Mouse (Mus musculus) intestine, embryonic 14.5 days (tissue): ENCODE measurements around the gene Nhlrc4. TPM values are rescaled to one million over a fixed set of nuclear protein-coding genes. Genes with fewer than 3 reads are reported as not detected.

Experiments
- ATAC-seq: fragments of 200-750 bp; cut with Nextera tagmentation; replicated peaks from 2 replicates; pipeline ENCODE4 v1.8.0; 2017; ENCODE audit warnings: low read depth, moderate number of reproducible peaks, moderate TSS enrichment, moderate library complexity; ENCODE audit not compliant: low FRiP score, low TSS enrichment
- DNase-seq: peaks from one replicate; pipeline ENCODE4 v3.0.0-alpha.2; 2018; ENCODE audit warnings: low spot score
- H3K27ac ChIP-seq: fragments of 300-500 bp; sonication (generic); 2 replicates; pipeline ENCODE4 v1.5.1; 2014; ENCODE audit warnings: low read depth, mild to moderate bottlenecking, control low read depth
- H3K27me3 ChIP-seq: fragments of 300-500 bp; sonication (generic); replicated peaks from 2 replicates; pipeline ENCODE4 v1.6.1; 2014; ENCODE audit warnings: low read length, control low read depth; ENCODE audit not compliant: control insufficient read depth, insufficient read depth
- H3K36me3 ChIP-seq: fragments of 300-500 bp; sonication (generic); 2 replicates; pipeline ENCODE4 v1.6.1; 2014; ENCODE audit warnings: low read length, control low read depth; ENCODE audit not compliant: control insufficient read depth, insufficient read depth
- H3K4me1 ChIP-seq: fragments of 300-500 bp; sonication (generic); replicated peaks from 2 replicates; pipeline ENCODE4 v1.6.1; 2014; ENCODE audit warnings: low read length, control low read depth, mixed read lengths; ENCODE audit not compliant: control insufficient read depth, insufficient read depth
- H3K4me2 ChIP-seq: fragments of 300-500 bp; sonication (generic); 2 replicates; pipeline ENCODE4 v1.6.1; 2014; ENCODE audit warnings: low read length
- H3K4me3 ChIP-seq: fragments of 300-500 bp; sonication (generic); 2 replicates; pipeline ENCODE4 v1.5.1; 2014; ENCODE audit warnings: low read depth, low read length, control low read depth, mixed read lengths
- H3K9ac ChIP-seq: fragments of 300-500 bp; sonication (generic); 2 replicates; pipeline ENCODE4 v1.6.1; 2014; ENCODE audit warnings: mild to moderate bottlenecking, low read length
- H3K9me3 ChIP-seq: fragments of 300-500 bp; sonication (generic); 2 replicates; pipeline ENCODE4 v1.6.1; 2016; ENCODE audit warnings: low read length, control low read depth; ENCODE audit not compliant: control insufficient read depth
- WGBS: fragments of 180-500 bp; shearing (Covaris S2); extraction: QIAGEN DNeasy Blood & Tissue Kit; methylation state at CpG from one replicate; pipeline ENCODE4 v1.1.7; 2014; 5-methylcytosine and 5-hydroxymethylcytosine counted together
- polyA plus RNA-seq: library from polyadenylated mRNA; unstranded; fragments of >200 nt; fragmentation: Nextera tagmentation; extraction: Ambion mirVana; gene quantifications from 2 replicates; pipeline ENCODE4 v1.2.1, GENCODE M21; 2014

Gene Nhlrc4
- polyA plus RNA-seq, 1 experiment from 2014 or later: not detected

DNA sequence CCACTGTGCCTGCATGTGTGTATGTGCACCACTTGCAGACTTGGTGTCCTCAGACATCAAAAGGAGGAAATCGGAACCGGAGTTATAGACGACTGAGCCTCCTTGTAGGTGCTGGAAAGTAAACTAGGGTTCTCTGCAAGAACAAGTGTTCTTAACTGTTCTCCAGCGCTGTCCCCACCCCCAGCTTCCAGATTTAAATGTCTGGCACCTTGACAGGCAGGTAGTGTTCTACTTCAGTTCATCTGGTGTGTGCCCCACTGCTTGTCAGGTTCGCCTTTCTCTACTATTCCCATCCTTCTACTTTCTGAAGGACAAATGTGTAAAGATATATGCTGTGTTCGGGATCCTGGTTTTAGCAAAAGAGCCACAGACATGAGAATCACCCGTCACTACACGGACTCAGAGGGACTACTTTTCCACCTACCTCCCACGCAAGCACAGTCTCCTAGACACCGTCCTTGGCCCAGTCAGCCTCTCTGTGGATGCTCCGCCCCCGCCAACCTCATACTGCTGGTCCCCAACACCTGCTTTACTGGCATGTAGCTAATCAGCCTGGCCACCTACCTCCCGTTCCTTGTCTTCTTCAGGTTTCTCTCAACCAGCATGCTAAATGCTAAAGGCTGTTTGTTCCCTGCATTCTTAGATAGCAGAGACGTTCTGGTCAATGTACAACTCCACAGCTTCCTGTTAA, 31.4 kb downstream of the Nhlrc4 start:
- Histone ChIP-seq H3K9me3 (no peaks in the 10 kb centered on the region), H3K4me2 (no peak overlapping the region), H3K27me3 (no peaks in the 10 kb centered on the region), H3K36me3 (peaks cover 14% of the 10 kb centered on the region; the same call in 1 of the 2 replicates), H3K4me3 (no peak overlapping the region), H3K27ac (no peak overlapping the region), H3K4me1 (peaks cover 10% of the 10 kb centered on the region), H3K9ac (no peak overlapping the region)
- 82% methylated on average over 14 of the region's 14 CpGs for WGBS
- ATAC-seq: no peak
- DNase-seq: no peak

GRCm38 (mm10) chr17:25911816-25912215, 32.9 kb downstream of the Nhlrc4 start:
- Histone ChIP-seq H3K27me3 (no peaks in the 10 kb centered on the region), H3K4me3 (no peak overlapping the region), H3K4me1 (no peaks in the 10 kb centered on the region), H3K36me3 (0 out of 2 replicates have a peak, but pooled peaks cover 8% of the 10 kb centered on the region), H3K4me2 (no peak overlapping the region), H3K9me3 (no peaks in the 10 kb centered on the region), H3K27ac (no peak overlapping the region), H3K9ac (no peak overlapping the region)
- 93% methylated on average over 4 of the region's 4 CpGs for WGBS
- no peak for ATAC-seq
- DNase-seq: no peak

DNA sequence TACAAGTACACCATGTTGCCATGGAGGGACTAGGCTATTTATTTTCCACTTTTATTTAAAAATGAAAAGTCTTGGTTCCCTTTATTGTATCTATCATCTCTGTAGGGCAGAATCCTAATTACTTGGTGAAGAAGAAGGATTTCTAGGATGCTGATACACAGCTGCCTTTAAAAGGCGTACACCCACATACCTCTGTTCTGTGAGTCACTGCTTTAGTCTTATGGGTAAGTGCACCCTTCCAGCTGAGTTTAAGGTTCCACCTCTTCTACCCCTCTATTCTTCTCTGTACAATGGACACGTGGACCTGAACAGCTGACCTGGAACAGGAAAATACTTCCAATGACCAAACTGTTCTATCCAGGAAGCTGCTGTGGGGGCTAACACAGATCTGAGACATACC, 37.1 kb downstream of the Nhlrc4 start:
- no peak overlapping the region for H3K4me2 ChIP-seq
- no peaks in the 10 kb centered on the region for H3K4me1 ChIP-seq
- no peak overlapping the region for H3K27ac ChIP-seq
- no peaks in the 10 kb centered on the region for H3K9me3 ChIP-seq
- DNase-seq (no peak), ATAC-seq (no peak)
- no peak overlapping the region for H3K9ac ChIP-seq
- no peak overlapping the region for H3K4me3 ChIP-seq
- 85% methylated on average over 2 of the region's 2 CpGs for WGBS
- H3K27me3 ChIP-seq: no peaks in the 10 kb centered on the region
- H3K36me3 ChIP-seq: 0 out of 2 replicates have a peak, but pooled peaks cover 4% of the 10 kb centered on the region

GRCm38 (mm10) chr17:25903061-25903460, 41.7 kb downstream of the Nhlrc4 start:
- Histone ChIP-seq H3K4me2 (no peak overlapping the region), H3K9ac (no peak overlapping the region), H3K9me3 (no peaks in the 10 kb centered on the region), H3K4me3 (no peak overlapping the region), H3K4me1 (no peaks in the 10 kb centered on the region), H3K27ac (no peak overlapping the region), H3K36me3 (no peaks in the 10 kb centered on the region), H3K27me3 (no peaks in the 10 kb centered on the region)
- no peak for ATAC-seq
- no peak for DNase-seq
- 90% methylated on average over 3 of the region's 3 CpGs for WGBS

DNA sequence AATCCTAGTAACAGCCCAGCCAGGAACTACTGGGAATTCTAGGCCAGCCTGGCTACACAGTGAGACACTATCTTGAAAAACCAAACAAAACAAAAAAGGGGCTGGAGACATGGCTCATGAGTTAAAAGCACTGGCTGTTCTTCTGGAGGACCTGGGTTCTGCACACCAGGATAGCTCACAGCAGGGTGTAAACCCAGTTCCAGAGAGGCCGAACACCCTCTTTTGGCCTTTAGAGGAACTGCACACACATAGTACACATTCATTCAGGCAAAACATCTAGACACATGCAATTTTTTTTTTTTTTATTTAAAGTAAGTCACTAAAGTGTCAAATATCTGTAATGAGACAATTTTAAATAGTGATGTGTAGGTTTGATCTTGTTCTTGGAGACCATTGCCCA, 44.6 kb downstream of the Nhlrc4 start:
- H3K4me3 ChIP-seq: no peak overlapping the region
- H3K9me3 ChIP-seq: no peaks in the 10 kb centered on the region
- no peak overlapping the region for H3K9ac ChIP-seq
- H3K36me3 ChIP-seq: no peaks in the 10 kb centered on the region
- 96% methylated on average over 1 of the region's 1 CpGs for WGBS
- no peaks in the 10 kb centered on the region for H3K27me3 ChIP-seq
- H3K4me2 ChIP-seq: no peak overlapping the region
- DNase-seq (no peak), ATAC-seq (no peak)
- no peak overlapping the region for H3K27ac ChIP-seq
- H3K4me1 ChIP-seq: no peaks in the 10 kb centered on the region

- Histone ChIP-seq H3K27ac (no peak overlapping the region), H3K9me3 (no peaks in the 10 kb centered on the region), H3K4me3 (no peak overlapping the region), H3K36me3 (peaks cover 6% of the 10 kb centered on the region), H3K27me3 (no peaks in the 10 kb centered on the region), H3K9ac (no peak overlapping the region), H3K4me2 (no peak overlapping the region), H3K4me1 (no peaks in the 10 kb centered on the region)
- DNase-seq (no peak), ATAC-seq (no peak)
- WGBS: 58% methylated on average over 12 of the region's 12 CpGs
Measured at GRCm38 (mm10) chr17:25895891-25896290, 48.9 kb downstream of the Nhlrc4 start.

DNA sequence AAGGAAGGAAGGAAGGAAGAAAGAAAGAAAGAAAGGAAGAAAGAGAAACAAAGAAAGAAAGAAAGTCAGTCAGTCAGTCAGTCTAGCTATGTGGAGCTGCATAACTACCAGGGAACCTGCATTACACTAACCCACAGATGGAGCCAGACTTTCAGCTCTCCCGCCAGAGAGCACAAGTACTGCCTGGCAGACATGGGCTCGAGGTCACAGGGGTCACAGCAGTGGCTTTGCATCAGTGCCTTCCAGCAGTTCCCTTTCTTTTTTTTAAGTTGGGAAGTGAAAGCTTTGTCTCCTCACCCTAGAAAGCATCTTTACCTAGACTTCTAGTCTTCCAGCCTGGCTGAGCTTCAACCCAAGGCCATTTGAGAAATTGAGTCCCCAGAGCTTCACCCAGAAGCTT, 49.3 kb downstream of the Nhlrc4 start:
- DNase-seq: no peak
- H3K9ac ChIP-seq: no peak overlapping the region
- H3K4me2 ChIP-seq: no peak overlapping the region
- no peak for ATAC-seq
- no peaks in the 10 kb centered on the region for H3K27me3 ChIP-seq
- peaks cover 8% of the 10 kb centered on the region for H3K36me3 ChIP-seq
- H3K27ac ChIP-seq: no peak overlapping the region
- no peak overlapping the region for H3K4me3 ChIP-seq
- 29% methylated on average over 2 of the region's 2 CpGs for WGBS
- H3K9me3 ChIP-seq: no peaks in the 10 kb centered on the region
- no peaks in the 10 kb centered on the region for H3K4me1 ChIP-seq

- no peaks in the 10 kb centered on the region for H3K27me3 ChIP-seq
- H3K36me3 ChIP-seq: peaks cover 13% of the 10 kb centered on the region
- WGBS: 41% methylated on average over 2 of the region's 2 CpGs
- no peaks in the 10 kb centered on the region for H3K9me3 ChIP-seq
- no peak overlapping the region for H3K9ac ChIP-seq
- H3K4me1 ChIP-seq: no peaks in the 10 kb centered on the region
- no peak overlapping the region for H3K4me3 ChIP-seq
- no peak overlapping the region for H3K4me2 ChIP-seq
- ATAC-seq (peak; percentile 82), DNase-seq (peak; percentile 77)
- no peak overlapping the region for H3K27ac ChIP-seq
Measured at GRCm38 (mm10) chr17:25893975-25894617, 50.7 kb downstream of the Nhlrc4 start.
